Mouse (Mus musculus) CH12.LX (cell line): ENCODE measurements around the gene Astn2. TPM values are rescaled to one million over a fixed set of nuclear protein-coding genes. Genes with fewer than 3 reads are reported as not detected.

ENCODE experiments used
- DNase-seq: peaks from one replicate; pipeline ENCODE4 v3.0.0-alpha.2; 2013; ENCODE audit errors: extremely low read depth
- H3K27ac ChIP-seq: 2 replicates; pipeline ENCODE4 v1.5.1; 2012; ENCODE audit warnings: low read depth, mild to moderate bottlenecking, control low read depth, moderate library complexity; ENCODE audit not compliant: insufficient read depth
- H3K27me3 ChIP-seq: replicated peaks from 2 replicates; pipeline ENCODE3; 2012; ENCODE audit warnings: inconsistent platforms
- H3K36me3 ChIP-seq, 2 experiments: replicated peaks in 1 of 2; 2 replicates each; pipeline versions ENCODE3 to v1.6.1; 2012; ENCODE audit warnings: inconsistent platforms in 1 of 2, low read length in 1 of 2, mild to moderate bottlenecking in 1 of 2, mixed read lengths in 1 of 2, moderate library complexity in 1 of 2; ENCODE audit not compliant: control insufficient read depth in 1 of 2, insufficient read depth in 1 of 2
- H3K4me1 ChIP-seq, 2 experiments: 2 replicates each; pipeline ENCODE4 v1.6.1; 2012; ENCODE audit warnings: inconsistent platforms in 1 of 2, moderate library complexity in 1 of 2; ENCODE audit not compliant: insufficient read depth in 2 of 2, control insufficient read depth in 1 of 2
- H3K4me2 ChIP-seq: 2 replicates; pipeline ENCODE4 v1.6.1; 2012; ENCODE audit warnings: low read depth, mild to moderate bottlenecking, control low read depth; ENCODE audit not compliant: poor library complexity, insufficient read depth, severe bottlenecking
- H3K4me3 ChIP-seq, 3 experiments: fragments of 150-350 bp in 1 of 3; sonication (generic) in 1 of 3; replicated peaks in 1 of 3; 2 replicates each; pipeline versions ENCODE3 to v1.5.1; 2011 to 2012; ENCODE audit warnings: low read depth in 2 of 3, low read length in 2 of 3, mild to moderate bottlenecking in 2 of 3, moderate library complexity in 2 of 3, control low read depth in 1 of 3, improper control_type of control experiment in 1 of 3, inconsistent platforms in 1 of 3, mixed read lengths in 1 of 3; ENCODE audit not compliant: poor library complexity in 1 of 3
- H3K79me2 ChIP-seq: replicated peaks from 2 replicates; pipeline ENCODE4 v1.6.1; 2012; ENCODE audit warnings: mild to moderate bottlenecking, moderate library complexity; ENCODE audit not compliant: control insufficient read depth, poor library complexity, insufficient read depth, severe bottlenecking; ENCODE audit errors: extremely low read depth
- H3K9ac ChIP-seq: 2 replicates; pipeline ENCODE4 v1.6.1; 2012; ENCODE audit warnings: low read depth, mild to moderate bottlenecking, control low read depth, moderate library complexity; ENCODE audit not compliant: insufficient read depth
- H3K9me3 ChIP-seq: replicated peaks from 2 replicates; pipeline ENCODE3; 2012; ENCODE audit warnings: low read length, inconsistent platforms, mixed read lengths
- BHLHE40 ChIP-seq: IDR thresholded peaks from 2 replicates; pipeline ENCODE4 v1.6.1; 2011; ENCODE audit warnings: mild to moderate bottlenecking, low read depth, low read length, improper control_type of control experiment
- CHD2 ChIP-seq: IDR thresholded peaks from 2 replicates; pipeline ENCODE4 v1.6.1; 2011; ENCODE audit warnings: low read length, improper control_type of control experiment
- CTCF ChIP-seq, 2 experiments: IDR thresholded peaks in 1 of 2; conservative IDR thresholded peaks in 1 of 2; 2 replicates each; pipeline ENCODE4 v1.5.1; 2011 to 2012; ENCODE audit warnings: low read depth in 2 of 2, low read length in 2 of 2, improper control_type of control experiment in 1 of 2, inconsistent platforms in 1 of 2, mild to moderate bottlenecking in 1 of 2, moderate library complexity in 1 of 2
- ELF1 ChIP-seq: IDR thresholded peaks from 2 replicates; pipeline ENCODE4 v1.6.1; 2014; ENCODE audit warnings: low read depth, mild to moderate bottlenecking, inconsistent platforms, low read length, improper control_type of control experiment
- EP300 ChIP-seq: IDR thresholded peaks from 2 replicates; pipeline ENCODE4 v1.6.1; 2011; ENCODE audit warnings: low read length, improper control_type of control experiment
- ETS1 ChIP-seq: conservative IDR thresholded peaks from 2 replicates; pipeline ENCODE4 v1.6.1; 2012; ENCODE audit warnings: low read depth, mild to moderate bottlenecking, inconsistent platforms, low read length, improper control_type of control experiment, moderate library complexity
- IRF4 ChIP-seq: IDR thresholded peaks from 2 replicates; pipeline ENCODE4 v1.6.1; 2014; ENCODE audit warnings: low read depth, mild to moderate bottlenecking, inconsistent platforms, low read length, improper control_type of control experiment
- JUN ChIP-seq: IDR thresholded peaks from 2 replicates; pipeline ENCODE4 v1.6.1; 2011; ENCODE audit warnings: low read depth, mild to moderate bottlenecking, low read length, improper control_type of control experiment, moderate library complexity; ENCODE audit not compliant: insufficient read depth
- MAX ChIP-seq: IDR thresholded peaks from 2 replicates; pipeline ENCODE4 v1.6.1; 2011; ENCODE audit warnings: low read length, improper control_type of control experiment
- MXI1 ChIP-seq: IDR thresholded peaks from 2 replicates; pipeline ENCODE4 v1.6.1; 2011; ENCODE audit warnings: mild to moderate bottlenecking, low read depth, low read length, improper control_type of control experiment
- MYC ChIP-seq: IDR thresholded peaks from 2 replicates; pipeline ENCODE4 v1.6.1; 2011; ENCODE audit warnings: low read depth, mild to moderate bottlenecking, improper control_type of control experiment, low read length
- POLR2AphosphoS2 ChIP-seq: IDR thresholded peaks from 2 replicates; pipeline ENCODE4 v1.6.1; 2011; ENCODE audit warnings: low read depth, low read length, improper control_type of control experiment
- TCF12 ChIP-seq: IDR thresholded peaks from 2 replicates; pipeline ENCODE4 v1.6.1; 2014; ENCODE audit warnings: low read depth, mild to moderate bottlenecking, inconsistent platforms, low read length, improper control_type of control experiment
- UBTF ChIP-seq: IDR thresholded peaks from 2 replicates; pipeline ENCODE4 v1.6.1; 2012; ENCODE audit warnings: low read depth, mild to moderate bottlenecking, inconsistent platforms, low read length, improper control_type of control experiment, moderate library complexity
- USF1 ChIP-seq: IDR thresholded peaks from 2 replicates; pipeline ENCODE4 v1.6.1; 2014; ENCODE audit warnings: low read depth, mild to moderate bottlenecking, inconsistent platforms, low read length, improper control_type of control experiment
- ZC3H11A ChIP-seq: IDR thresholded peaks from 2 replicates; pipeline ENCODE4 v1.6.1; 2012; ENCODE audit warnings: low read depth, mild to moderate bottlenecking, inconsistent platforms, low read length, improper control_type of control experiment
- ZNF384 ChIP-seq: IDR thresholded peaks from 2 replicates; pipeline ENCODE4 v1.6.1; 2012; ENCODE audit warnings: low read depth, low read length, improper control_type of control experiment, inconsistent platforms
- dilution Hi-C: fragments of 300-500 bp; cut with MboI; formaldehyde crosslinking; loops from 2 replicates; pipeline ENCODE4 v1.14.3; 2020; ENCODE audit warnings: low sequenced_read_pairs; ENCODE audit not compliant: extremely low pct_unique_long_range_greater_than_20kb, extremely low pct_ligation_motif_present
- in situ Hi-C: fragments of 300-500 bp; cut with MboI; formaldehyde crosslinking; loops from 3 replicates; pipeline ENCODE4 v1.14.3; 2019; ENCODE audit warnings: low sequenced_read_pairs, low pct_ligation_motif_present, low pct_unique_long_range_greater_than_20kb, mixed read lengths
- polyA plus RNA-seq: library from polyadenylated mRNA; unstranded; fragments of >175 nt; gene quantifications from 2 replicates; pipeline ENCODE4 v1.2.1, GENCODE M21; 2012; ENCODE audit warnings: low read depth; ENCODE audit not compliant: insufficient read length
- total RNA-seq, 2 experiments: library from RNA; depleted of rRNA; stranded (reverse); fragments of 300-350 nt in 1 of 2; fragments of >200 nt in 1 of 2; gene quantifications; 2 replicates each; pipeline ENCODE4 v1.2.3; 2012 to 2014

The Astn2 gene
- total and polyA plus RNA-seq, 3 experiments: not detected

DNA sequence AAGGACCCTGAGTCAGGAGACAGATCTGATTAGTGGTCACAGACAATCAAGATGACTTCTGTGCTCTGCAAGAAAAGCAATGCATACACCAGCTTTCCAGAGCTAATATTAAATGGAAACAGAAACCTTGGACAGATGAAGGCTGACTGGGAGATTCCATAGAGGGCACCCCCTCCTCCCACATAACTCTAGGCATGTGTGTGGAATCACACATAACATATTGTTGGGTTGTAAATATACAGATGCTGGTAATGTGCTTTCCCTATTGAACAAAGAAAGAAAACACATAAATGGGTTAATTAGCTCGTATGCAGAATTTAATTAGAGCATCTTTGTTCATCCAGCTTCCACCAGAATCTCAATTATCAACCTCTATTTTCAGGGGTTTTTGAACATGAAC is 26.8 kb upstream of the Astn2 start:
- Histone ChIP-seq H3K4me1 (no peaks in the 10 kb centered on the region), H3K27me3 (no peaks in the 10 kb centered on the region), H3K27ac (no peak overlapping the region), H3K36me3 (no peaks in the 10 kb centered on the region), H3K4me2 (no peak overlapping the region), H3K4me3 (no peak overlapping the region), H3K9ac (no peak overlapping the region), H3K9me3 (peaks cover 42% of the 10 kb centered on the region), H3K79me2 (no peaks in the 10 kb centered on the region)
- DNase-seq: no peak
- TF ChIP-seq BHLHE40 (no peak), TCF12 (no peak), EP300 (no peak), ETS1 (no peak), JUN (no peak), CHD2 (no peak), ZNF384 (no peak), MAX (no peak), IRF4 (no peak), MXI1 (no peak), POLR2AphosphoS2 (no peak), ZC3H11A (no peak), USF1 (no peak), UBTF (no peak)
- in situ Hi-C loops: no loop called here
- dilution Hi-C loops: no loop called here

DNA sequence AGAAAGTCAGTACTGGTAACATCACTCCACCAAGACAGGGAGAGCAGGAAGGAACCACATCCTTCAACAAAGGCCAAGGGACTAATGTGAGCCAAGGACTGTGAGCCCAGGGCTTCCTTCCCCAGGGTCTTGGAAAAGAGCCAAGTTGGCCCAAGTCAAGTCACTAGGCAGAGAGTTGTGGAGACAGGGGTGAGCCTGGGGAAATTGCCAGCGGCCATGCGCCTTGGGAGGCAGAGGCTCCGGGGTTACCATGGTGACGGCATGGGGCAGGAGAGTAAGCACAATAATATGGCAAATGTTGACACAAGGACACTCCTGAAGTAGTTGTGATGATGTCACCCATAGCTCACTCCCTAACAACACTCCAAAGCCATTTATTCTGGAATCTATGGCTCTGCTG is 21.4 kb upstream of the Astn2 start:
- no peak overlapping the region for H3K4me3 ChIP-seq
- H3K9ac ChIP-seq: no peak overlapping the region
- no peaks in the 10 kb centered on the region for H3K79me2 ChIP-seq
- H3K36me3 ChIP-seq: no peaks in the 10 kb centered on the region
- in situ Hi-C loops: no loop called here
- TF ChIP-seq CTCF (conservative IDR thresholded peaks at IDR 0.05 in 1 of 2, IDR thresholded peaks at IDR 0.05 in 1 of 2; ENCODE audit: low read depth in 2 of 2, low read length in 2 of 2): no peak
- no peak for TF ChIP-seq ZC3H11A
- no peak for TF ChIP-seq EP300
- TF ChIP-seq JUN: no peak
- TF ChIP-seq POLR2AphosphoS2: no peak
- TF ChIP-seq MYC: no peak
- TF ChIP-seq ELF1: no peak
- TF ChIP-seq, all 38 proteins: peak for 0
- no peak for DNase-seq
- Histone ChIP-seq H3K27ac (no peak overlapping the region), H3K4me2 (no peak overlapping the region), H3K4me1 (no peaks in the 10 kb centered on the region), H3K9me3 (peaks cover 60% of the 10 kb centered on the region), H3K27me3 (no peaks in the 10 kb centered on the region)
- dilution Hi-C loops: no loop called here
